Mouse (Mus musculus): ENCODE measurements at regions not wholly inside any gene's neighbourhood (a gene's known extent, or its start where the extent isn't known, plus 50 kb on each side); places are given as distances from the start of the nearest gene placed in this dataset.

- no peak for DNase-seq (ENCODE audit: low spot score in 2 of 2)
Observed at GRCm38 (mm10) chr4:54161337-54161993, 335.6 kb downstream of the Tmem38b start.

- DNase-seq (ENCODE audit: low spot score in 2 of 2) = no peak
Observed at GRCm38 (mm10) chr4:54162308-54162707, 336.5 kb downstream of the Tmem38b start.

GRCm38 (mm10) chr4:54170202-54170931 is 344.5 kb downstream of the Tmem38b start:
- DNase-seq (ENCODE audit: low spot score in 2 of 2) = no peak

GRCm38 (mm10) chr4:54184213-54184612 is 358.4 kb downstream of the Tmem38b start:
- DNase-seq (ENCODE audit: low spot score in 2 of 2) = no peak

GRCm38 (mm10) chr4:54195734-54196133 is 369.9 kb downstream of the Tmem38b start:
- no peak for DNase-seq (ENCODE audit: low spot score in 2 of 2)

GRCm38 (mm10) chr4:54202440-54202839 is 376.6 kb downstream of the Tmem38b start:
- no peak for DNase-seq (ENCODE audit: low spot score in 2 of 2)

- no peak for DNase-seq (ENCODE audit: low spot score in 2 of 2)
Observed at GRCm38 (mm10) chr4:54224572-54224971, 398.7 kb downstream of the Tmem38b start.
